20 mouse cellular contexts compared by ENCODE assay signal in genomic region chr6:95921737-95922136, GRCm38 (mm10).
DNase-seq lines count a peak whose midpoint lies in the region; ATAC-seq lines count a peak whose summit lies in the region.
"Had no signal": no experiment of that assay in that cellular context is flagged by ENCODE, and none has a peak within 500 bp of the region (broad histone marks: within the 10 kb centered on the region; RNA-seq: fewer than 3 reads in every experiment).

No protein-coding gene starts in this region.

- no peaks in the 10 kb centered on the region for H3K27me3 ChIP-seq in kidney, embryonic 15.5 days
- no peaks in the 10 kb centered on the region for H3K27me3 ChIP-seq in intestine, embryonic 15.5 days (replicated peaks)
- H3K27me3 ChIP-seq: embryonic facial prominence, embryonic 12.5 days; forebrain, embryonic 13.5 days; heart, embryonic 12.5 days had no signal

- H3K4me1 ChIP-seq in kidney, embryonic 15.5 days, result peaks cover 3% of the 10 kb centered on the region; the same call in 1 of the 2 replicates
- no peaks in the 10 kb centered on the region for H3K4me1 ChIP-seq in intestine, embryonic 15.5 days (replicated peaks)
- H3K4me1 ChIP-seq: embryonic facial prominence, embryonic 12.5 days; forebrain, embryonic 13.5 days; heart, embryonic 12.5 days; hindbrain, embryonic 10.5 days had no signal

- H3K36me3 ChIP-seq in kidney, embryonic 15.5 days, result no peaks in the 10 kb centered on the region
- no peaks in the 10 kb centered on the region for H3K36me3 ChIP-seq in intestine, embryonic 15.5 days
- H3K36me3 ChIP-seq: embryonic facial prominence, embryonic 12.5 days; heart, embryonic 12.5 days; hindbrain, embryonic 10.5 days had no signal

- no peak for DNase-seq in kidney, adult 9 months
- peak; percentile 19 for DNase-seq in lung, postnatal 10 days
- no peak for DNase-seq in lung, postnatal 14 days
- DNase-seq in embryo, embryonic 10.5 days (ENCODE audit: low spot score), result peak; percentile 47
- peak; percentile 36 for DNase-seq in mesoderm, embryonic 11.5 days (ENCODE audit: low read depth, low spot score)
- no peak for DNase-seq in kidney, adult 18-20 months
- DNase-seq: adrenal gland, postnatal 14 days; cerebellum, adult 11-12 months; cerebellum, adult 9-10 months; cerebellum, postnatal 25 days; forebrain, postnatal 0 days; gastrocnemius, postnatal 14 days; heart, adult 2 months had no signal

- H3K9me3 ChIP-seq in kidney, embryonic 15.5 days (replicated peaks), result no peaks in the 10 kb centered on the region
- H3K9me3 ChIP-seq in intestine, embryonic 15.5 days, result no peaks in the 10 kb centered on the region
- H3K9me3 ChIP-seq: embryonic facial prominence, embryonic 12.5 days; forebrain, embryonic 13.5 days; heart, embryonic 12.5 days; hindbrain, embryonic 10.5 days had no signal

- no peak overlapping the region for H3K4me3 ChIP-seq in kidney, embryonic 15.5 days (replicated peaks)
- H3K4me3 ChIP-seq in intestine, embryonic 15.5 days (replicated peaks), result no peak overlapping the region
- H3K4me3 ChIP-seq: embryonic facial prominence, embryonic 12.5 days; forebrain, embryonic 13.5 days; heart, adult 2 months; heart, embryonic 12.5 days; hindbrain, embryonic 10.5 days had no signal

- no peak overlapping the region for H3K9ac ChIP-seq in kidney, embryonic 15.5 days
- H3K9ac ChIP-seq in intestine, embryonic 15.5 days, result no peak overlapping the region
- H3K9ac ChIP-seq: embryonic facial prominence, embryonic 12.5 days; forebrain, embryonic 13.5 days; forebrain, postnatal 0 days; heart, embryonic 12.5 days; hindbrain, embryonic 14.5 days had no signal

- 45% methylated on average over 3 of the region's 3 CpGs for WGBS in kidney, embryonic 15.5 days
- WGBS in intestine, embryonic 15.5 days, result 46% methylated on average over 3 of the region's 3 CpGs

- 0 out of 2 replicates have a peak, but pooled peaks have one; percentile 40 for ATAC-seq in kidney, embryonic 15.5 days (replicated peaks; ENCODE audit: low FRiP score)
- ATAC-seq in intestine, embryonic 15.5 days, result no peak
- ATAC-seq: forebrain, embryonic 13.5 days; forebrain, postnatal 0 days had no signal

- H3K27ac ChIP-seq in kidney, embryonic 15.5 days, result no peak overlapping the region
- H3K27ac ChIP-seq in intestine, embryonic 15.5 days, result no peak overlapping the region
- H3K27ac ChIP-seq: embryonic facial prominence, embryonic 12.5 days; forebrain, embryonic 13.5 days; heart, adult 2 months; hindbrain, embryonic 10.5 days; hindbrain, embryonic 14.5 days had no signal

- H3K4me2 ChIP-seq in kidney, embryonic 15.5 days, result no peak overlapping the region
- H3K4me2 ChIP-seq in intestine, embryonic 15.5 days (replicated peaks), result no peak overlapping the region
- H3K4me2 ChIP-seq: embryonic facial prominence, embryonic 12.5 days; forebrain, embryonic 13.5 days; heart, embryonic 12.5 days; hindbrain, embryonic 14.5 days had no signal

Comparison
In these comparisons a context has a peak if more than half of its experiments do, and no peak if none do; other contexts are left out.
1. DNase-seq: peak in lung, postnatal 10 days (single experiment), embryo, embryonic 10.5 days (single experiment) and mesoderm, embryonic 11.5 days (single experiment); none in kidney, adult 9 months (single experiment), lung, postnatal 14 days (single experiment) and kidney, adult 18-20 months (single experiment).